Mouse (Mus musculus) embryonic facial prominence, embryonic 14.5 days (tissue): ENCODE measurements around the gene Krtap5-1. TPM values are rescaled to one million over a fixed set of nuclear protein-coding genes. Genes with fewer than 3 reads are reported as not detected.
"Not testable (repeated sequence)": the region's sequence is repeated elsewhere in the genome, so short reads cannot be mapped to it uniquely, and the experiment has no call there.

ENCODE experiments used
- ATAC-seq: fragments of 200-750 bp; cut with Nextera tagmentation; 2 replicates; pipeline ENCODE4 v1.8.0; 2017; ENCODE audit warnings: low read depth, moderate number of reproducible peaks, moderate TSS enrichment
- DNase-seq: peaks from one replicate; pipeline ENCODE4 v3.0.0-alpha.2; 2015; ENCODE audit warnings: low spot score
- H3K27ac ChIP-seq: fragments of 300-500 bp; sonication (generic); replicated peaks from 2 replicates; pipeline ENCODE4 v1.5.1; 2014; ENCODE audit warnings: low read depth, mild to moderate bottlenecking, low read length, moderate library complexity
- H3K27me3 ChIP-seq: fragments of 300-500 bp; sonication (generic); replicated peaks from 2 replicates; pipeline ENCODE4 v1.6.1; 2014; ENCODE audit warnings: low read length; ENCODE audit not compliant: control insufficient read depth, insufficient read depth
- H3K36me3 ChIP-seq: fragments of 300-500 bp; sonication (generic); 2 replicates; pipeline ENCODE4 v1.6.1; 2014; ENCODE audit warnings: low read length, mixed read lengths; ENCODE audit not compliant: control insufficient read depth, insufficient read depth
- H3K4me1 ChIP-seq: fragments of 300-500 bp; sonication (generic); 2 replicates; pipeline ENCODE4 v1.6.1; 2014; ENCODE audit warnings: antibody characterized with exemption, low read length; ENCODE audit not compliant: control insufficient read depth, insufficient read depth
- H3K4me2 ChIP-seq: fragments of 300-500 bp; sonication (generic); 2 replicates; pipeline ENCODE4 v1.6.1; 2014; ENCODE audit warnings: low read depth, mild to moderate bottlenecking, low read length, moderate library complexity, mixed read lengths
- H3K4me3 ChIP-seq: fragments of 300-500 bp; sonication (generic); 2 replicates; pipeline ENCODE4 v1.5.1; 2014; ENCODE audit warnings: low read depth, mild to moderate bottlenecking, low read length
- H3K9ac ChIP-seq: fragments of 300-500 bp; sonication (generic); 2 replicates; pipeline ENCODE4 v1.6.1; 2014; ENCODE audit warnings: low read depth, mild to moderate bottlenecking, low read length, moderate library complexity, mixed read lengths
- H3K9me3 ChIP-seq: fragments of 300-500 bp; sonication (generic); 2 replicates; pipeline ENCODE4 v1.6.1; 2016; ENCODE audit warnings: low read length; ENCODE audit not compliant: control insufficient read depth
- WGBS: fragments of 180-500 bp; shearing (Covaris S2); extraction: QIAGEN DNeasy Blood & Tissue Kit; methylation state at CpG from one replicate; pipeline ENCODE4 v1.1.7; 2014; 5-methylcytosine and 5-hydroxymethylcytosine counted together
- polyA plus RNA-seq: library from polyadenylated mRNA; unstranded; fragments of >200 nt; fragmentation: Nextera tagmentation; extraction: Ambion mirVana; gene quantifications from 2 replicates; pipeline ENCODE4 v1.2.1, GENCODE M21; 2014

Krtap5-1 gene
- polyA plus RNA-seq, 1 experiment from 2014 or later: not detected

DNA sequence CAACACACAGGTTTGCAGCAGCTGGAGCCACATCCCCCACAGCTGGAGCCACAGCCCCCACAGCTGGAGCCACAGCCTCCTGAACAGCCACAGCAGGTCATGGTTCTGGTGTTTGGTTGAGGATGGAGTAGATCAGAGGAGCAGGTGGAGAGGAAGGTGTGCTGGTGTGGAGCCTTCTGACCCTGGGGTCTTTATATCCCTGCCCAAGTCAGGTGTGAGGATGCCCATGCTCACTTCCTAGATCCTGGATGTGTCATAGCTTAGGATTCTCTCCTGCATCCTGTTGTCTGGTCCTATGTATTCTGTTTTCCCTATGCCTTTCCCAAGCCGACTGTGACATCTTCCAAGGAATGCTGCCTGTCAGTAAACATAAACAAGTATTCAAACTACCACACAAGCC, 38.7 kb downstream of the Krtap5-1 start, which contains the start of gene Gm2431:
Gene Gm2431 (minus strand): TSS at position 101 of the 400 bp plus-strand sequence.
- not testable (repeated sequence) for H3K4me2 ChIP-seq, ATAC-seq

DNA sequence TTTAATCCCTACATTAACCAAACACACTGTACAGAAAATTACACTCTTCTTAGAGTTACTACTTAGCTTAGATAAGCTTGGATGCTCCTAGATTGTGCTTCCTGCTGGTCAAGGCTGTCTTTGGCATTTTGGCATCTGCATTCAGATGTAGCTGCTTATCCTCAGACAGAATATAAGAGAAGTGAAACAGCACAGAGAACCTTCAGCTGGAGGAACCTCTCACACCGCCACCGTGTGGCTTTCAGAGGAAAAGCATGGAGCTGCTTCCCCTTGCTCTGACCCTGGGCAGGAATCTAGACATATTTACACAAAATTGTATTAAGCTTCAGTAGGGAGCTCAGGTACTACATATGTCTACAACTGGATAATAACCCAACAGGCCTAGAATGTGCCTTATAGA, 41.4 kb downstream of the Krtap5-1 start:
- WGBS: 0% methylated on average over 2 of the region's 2 CpGs
- Histone ChIP-seq H3K9me3 (no peaks in the 10 kb centered on the region), H3K27me3 (no peaks in the 10 kb centered on the region), H3K4me1 (no peaks in the 10 kb centered on the region), H3K4me2 (no peak overlapping the region), H3K27ac (no peak overlapping the region), H3K36me3 (no peaks in the 10 kb centered on the region), H3K9ac (no peak overlapping the region), H3K4me3 (no peak overlapping the region)
- peak; percentile 29 for DNase-seq
- no peak for ATAC-seq

More for the DNA sequence above, 38.7 kb downstream of the Krtap5-1 start, which contains the start of gene Gm2431:
- not testable (repeated sequence) for H3K4me3 ChIP-seq, H3K9ac ChIP-seq, H3K9me3 ChIP-seq, H3K4me1 ChIP-seq, H3K27ac ChIP-seq, H3K36me3 ChIP-seq, DNase-seq, H3K27me3 ChIP-seq
- WGBS: 69% methylated on average over 1 of the region's 1 CpGs

DNA sequence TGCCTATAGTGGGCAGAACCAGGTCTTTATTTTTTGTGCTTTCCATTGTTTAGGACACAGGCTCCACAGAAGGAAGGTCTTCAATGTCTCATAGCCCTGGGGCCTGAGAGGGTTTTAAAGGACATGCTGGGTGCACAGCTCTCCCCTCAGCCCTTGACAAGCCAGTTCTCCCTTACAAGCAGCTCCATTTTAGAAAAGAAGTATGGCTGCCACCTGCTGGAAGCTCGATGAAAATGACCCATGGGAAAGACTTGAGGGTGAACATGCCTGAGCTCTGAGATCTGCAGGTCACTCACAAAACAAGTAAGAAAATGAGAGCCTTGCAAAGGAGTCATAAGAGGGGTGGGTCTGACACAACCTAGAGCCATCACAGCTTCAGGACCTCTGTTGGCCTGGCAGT, 47.1 kb downstream of the Krtap5-1 start:
- Histone ChIP-seq H3K9ac (no peak overlapping the region), H3K27me3 (no peaks in the 10 kb centered on the region), H3K4me2 (no peak overlapping the region), H3K4me1 (no peaks in the 10 kb centered on the region), H3K4me3 (no peak overlapping the region), H3K27ac (no peak overlapping the region), H3K9me3 (no peaks in the 10 kb centered on the region), H3K36me3 (no peaks in the 10 kb centered on the region)
- ATAC-seq (no peak), DNase-seq (peak; percentile 34)
- WGBS: 6% methylated on average over 1 of the region's 1 CpGs

Other genes with a start within 250 kb of the Krtap5-1 start
- 65.8 and 68.4 TPM in 2 replicates for gene Mob2, start 236.1 kb downstream of the Krtap5-1 start, polyA plus RNA-seq
- 7.1 and 11.1 TPM in 2 replicates for gene Dusp8, start 201.3 kb downstream of the Krtap5-1 start, polyA plus RNA-seq
- 0.28 TPM in 1 of 2 replicates, not detected in the other for gene Gm45618, start 176.4 kb downstream of the Krtap5-1 start, polyA plus RNA-seq
- gene Gm39115, start 161.1 kb downstream of the Krtap5-1 start, polyA plus RNA-seq: not detected in 2 replicates
- not detected in 2 replicates for gene Gm45337, start 152.5 kb downstream of the Krtap5-1 start, polyA plus RNA-seq
- gene Gm29735, start 140.0 kb downstream of the Krtap5-1 start, polyA plus RNA-seq: not detected in 2 replicates
- not detected in 2 replicates for gene Gm4553, start 131.4 kb downstream of the Krtap5-1 start, polyA plus RNA-seq
- not detected in 2 replicates for gene Krtap5-2, start 121.1 kb downstream of the Krtap5-1 start, polyA plus RNA-seq
- not detected in 2 replicates for gene Gm10153, start 106.7 kb downstream of the Krtap5-1 start, polyA plus RNA-seq
- not detected in 2 replicates for gene Krtap5-3, start 95.8 kb downstream of the Krtap5-1 start, polyA plus RNA-seq
- not detected in 2 replicates for gene Gm7579, start 85.3 kb downstream of the Krtap5-1 start, polyA plus RNA-seq
- 0.19 TPM in 1 of 2 replicates, not detected in the other for gene Krtap5-5, start 67.1 kb downstream of the Krtap5-1 start, polyA plus RNA-seq
- not detected in 2 replicates for gene Gm40460, start 56.0 kb downstream of the Krtap5-1 start, polyA plus RNA-seq
- not detected in 2 replicates for gene Gm2431, start 38.8 kb downstream of the Krtap5-1 start, polyA plus RNA-seq
- gene Gm4559, start 22.8 kb downstream of the Krtap5-1 start, polyA plus RNA-seq: not detected in 2 replicates
- gene Krtap5-4, start 6.4 kb upstream of the Krtap5-1 start, polyA plus RNA-seq: not detected in 2 replicates
- 3.0 and 3.3 TPM in 2 replicates for gene Ifitm10, start 76.6 kb upstream of the Krtap5-1 start, polyA plus RNA-seq
- gene Gm49369, start 85.5 kb upstream of the Krtap5-1 start, polyA plus RNA-seq: 0.46 TPM in 1 of 2 replicates, not detected in the other
- 342 and 350 TPM in 2 replicates for gene Ctsd, start 90.9 kb upstream of the Krtap5-1 start, polyA plus RNA-seq
- gene Syt8, start 137.7 kb upstream of the Krtap5-1 start, polyA plus RNA-seq: 1.9 and 3.9 TPM in 2 replicates
- 319 and 564 TPM in 2 replicates for gene Tnni2, start 144.7 kb upstream of the Krtap5-1 start, polyA plus RNA-seq
- gene Lsp1, start 163.7 kb upstream of the Krtap5-1 start, polyA plus RNA-seq: 40.1 and 42.6 TPM in 2 replicates
- gene Tnnt3, start 201.7 kb upstream of the Krtap5-1 start, polyA plus RNA-seq: 376 and 643 TPM in 2 replicates
- gene Mrpl23, start 235.6 kb upstream of the Krtap5-1 start, polyA plus RNA-seq: 30.3 and 33.1 TPM in 2 replicates